ENCODE assay signal across 8 mouse cellular contexts in genomic region chr5:137600619-137601364, GRCm38 (mm10). TPM values are rescaled to one million over a fixed set of nuclear protein-coding genes. Genes with fewer than 3 reads are reported as not detected.
A peak's percentile ranks its signal among the peaks of the same experiment; 100 is the strongest.
DNase-seq lines count a peak whose midpoint lies in the region; ATAC-seq and TF ChIP-seq lines count a peak whose summit lies in the region.

Mospd3 (minus strand) TSS chr5:137601058.

- no peaks in the 10 kb centered on the region for H3K9me3 ChIP-seq in embryonic facial prominence, embryonic 14.5 days (ENCODE audit: control insufficient read depth, low read length)
- H3K9me3 ChIP-seq in limb, embryonic 13.5 days: no peaks in the 10 kb centered on the region
- no peaks in the 10 kb centered on the region for H3K9me3 ChIP-seq in midbrain, embryonic 16.5 days (replicated peaks; ENCODE audit: control insufficient read depth, low read length, poor library complexity, severe bottlenecking)

- H3K4me3 ChIP-seq in embryonic facial prominence, embryonic 14.5 days (ENCODE audit: low read depth, low read length): peak within 1 kb of the TSS; percentile 69
- peak within 1 kb of the TSS; percentile 60 for H3K4me3 ChIP-seq in heart, adult 2 months
- H3K4me3 ChIP-seq in limb, embryonic 13.5 days: peak within 1 kb of the TSS; percentile 76
- H3K4me3 ChIP-seq in midbrain, embryonic 16.5 days (ENCODE audit: low read depth, low read length): peak within 1 kb of the TSS; percentile 85

- H3K4me2 ChIP-seq in embryonic facial prominence, embryonic 14.5 days (ENCODE audit: low read depth, low read length): peak within 1 kb of the TSS; percentile 96
- peak within 1 kb of the TSS; percentile 96 for H3K4me2 ChIP-seq in limb, embryonic 13.5 days (replicated peaks)
- H3K4me2 ChIP-seq in midbrain, embryonic 16.5 days (ENCODE audit: low read length): peak within 1 kb of the TSS; percentile 99

- H3K4me1 ChIP-seq in embryonic facial prominence, embryonic 14.5 days (ENCODE audit: control insufficient read depth, insufficient read depth, low read length): peaks cover 17% of the 10 kb centered on the region; the same call in 1 of the 2 replicates
- peaks cover 9% of the 10 kb centered on the region for H3K4me1 ChIP-seq in heart, adult 2 months (ENCODE audit: control insufficient read depth, insufficient read depth, low read length)
- peaks cover 31% of the 10 kb centered on the region for H3K4me1 ChIP-seq in limb, embryonic 13.5 days
- peaks cover 12% of the 10 kb centered on the region for H3K4me1 ChIP-seq in midbrain, embryonic 16.5 days (ENCODE audit: control insufficient read depth, insufficient read depth, low read length)

- intact Hi-C loops in heart, adult 2 months (cut with DNase I): loop anchor here (1.0 to 5.0 kb wide), 2 partner anchors 28 to 52 kb away; no protein-coding TSS in a partner anchor

- TF ChIP-seq EP300 in heart, adult 2 months (IDR thresholded peaks at IDR 0.05; ENCODE audit: insufficient read depth, low read depth, low read length): peak; percentile 28; the same call in 1 of the 2 replicates

- H3K27me3 ChIP-seq in embryonic facial prominence, embryonic 14.5 days (replicated peaks; ENCODE audit: control insufficient read depth, insufficient read depth, low read length): no peaks in the 10 kb centered on the region
- H3K27me3 ChIP-seq in heart, adult 2 months (ENCODE audit: control insufficient read depth, insufficient read depth, low read length): no peaks in the 10 kb centered on the region
- no peaks in the 10 kb centered on the region for H3K27me3 ChIP-seq in limb, embryonic 13.5 days
- H3K27me3 ChIP-seq in midbrain, embryonic 16.5 days (ENCODE audit: control insufficient read depth, insufficient read depth, low read depth, low read length): no peaks in the 10 kb centered on the region

- peak; percentile 100 for DNase-seq in 3T3-L1 (ENCODE audit: low read depth, low spot score)
- peak; percentile 79 to 94 for DNase-seq in adrenal gland, postnatal 4 days (ENCODE audit: low spot score in 2 of 2)
- peak; percentile 100 for DNase-seq in embryonic facial prominence, embryonic 14.5 days (ENCODE audit: low spot score)
- peak; percentile 97 for DNase-seq in heart, adult 2 months
- peak; percentile 97 to 98 for DNase-seq in kidney, adult 8-10 months
- peak; percentile 97 to 98 for DNase-seq in spleen, postnatal 10 days (ENCODE audit: low spot score in 2 of 2)

- peak within 1 kb of the TSS; percentile 85 for H3K9ac ChIP-seq in embryonic facial prominence, embryonic 14.5 days (ENCODE audit: low read depth, low read length)
- H3K9ac ChIP-seq in heart, adult 2 months (ENCODE audit: low read depth, low read length): peak within 1 kb of the TSS; percentile 83
- H3K9ac ChIP-seq in limb, embryonic 13.5 days: peak within 1 kb of the TSS; percentile 87
- H3K9ac ChIP-seq in midbrain, embryonic 16.5 days (ENCODE audit: low read depth, low read length): peak within 1 kb of the TSS; percentile 98

- 0% methylated on average over 36 of the region's 41 CpGs for WGBS in embryonic facial prominence, embryonic 14.5 days
- WGBS in heart, adult 2 months: under 1% methylated on average over 41 of the region's 41 CpGs
- WGBS in limb, embryonic 13.5 days: under 1% methylated on average over 41 of the region's 41 CpGs
- WGBS in midbrain, embryonic 16.5 days: under 1% methylated on average over 41 of the region's 41 CpGs

- H3K27ac ChIP-seq in embryonic facial prominence, embryonic 14.5 days (replicated peaks; ENCODE audit: low read depth, low read length): peak within 1 kb of the TSS; percentile 88
- peak within 1 kb of the TSS; percentile 99 for H3K27ac ChIP-seq in heart, adult 2 months
- H3K27ac ChIP-seq in limb, embryonic 13.5 days: peak within 1 kb of the TSS; percentile 80
- H3K27ac ChIP-seq in midbrain, embryonic 16.5 days (ENCODE audit: low read length): peak within 1 kb of the TSS; percentile 80

- peak; percentile 96 for ATAC-seq in embryonic facial prominence, embryonic 14.5 days (ENCODE audit: low read depth)
- peak; percentile 96 for ATAC-seq in limb, embryonic 13.5 days (ENCODE audit: low FRiP score, low read depth)
- peak; percentile 97 for ATAC-seq in midbrain, embryonic 16.5 days

- H3K36me3 ChIP-seq in embryonic facial prominence, embryonic 14.5 days (ENCODE audit: control insufficient read depth, insufficient read depth, low read length): peaks cover 35% of the 10 kb centered on the region; the same call in 1 of the 2 replicates
- H3K36me3 ChIP-seq in heart, adult 2 months (ENCODE audit: control insufficient read depth, insufficient read depth, low read length): no peaks in the 10 kb centered on the region
- peaks cover 32% of the 10 kb centered on the region for H3K36me3 ChIP-seq in limb, embryonic 13.5 days
- H3K36me3 ChIP-seq in midbrain, embryonic 16.5 days (ENCODE audit: control insufficient read depth, insufficient read depth, low read length): peaks cover 3% of the 10 kb centered on the region; the same call in 1 of the 2 replicates

- no peak for TF ChIP-seq CTCF in heart, adult 2 months (IDR thresholded peaks at IDR 0.05)

- peak; percentile 95 for TF ChIP-seq POLR2A in heart, adult 2 months (IDR thresholded peaks at IDR 0.05; ENCODE audit: insufficient read depth, low read depth, low read length)

- no peaks in the 10 kb centered on the region; the same call in 1 of the 2 replicates for H3K79me2 ChIP-seq in heart, adult 2 months (replicated peaks; ENCODE audit: control insufficient read depth, insufficient read depth, low read length)

RNA-seq across cellular contexts. Expression of gene Mospd3, which starts in this region (rescaled TPM):
- 10 to 100 TPM; 52.4 to 54.0 TPM for total RNA-seq in adrenal gland, postnatal 4 days (2021)
- polyA plus RNA-seq in embryonic facial prominence, embryonic 14.5 days (2014; fragmentation: Nextera tagmentation; extraction: Ambion mirVana): 43.0 and 45.6 TPM in 2 replicates
- total RNA-seq in heart, adult 2 months (2021): 10 to 100 TPM; 10.7 to 16.3 TPM
- 20.7 and 32.3 TPM in 2 replicates for polyA plus RNA-seq in heart, adult 2 months (2012; rRNA removed)
- polyA plus RNA-seq in limb, embryonic 13.5 days (2015; fragmentation: Nextera tagmentation; extraction: Ambion mirVana): 27.9 and 28.7 TPM in 2 replicates
- 57.2 and 60.9 TPM in 2 replicates for polyA plus RNA-seq in midbrain, embryonic 16.5 days (2015; fragmentation: Nextera tagmentation; extraction: Ambion mirVana)

Comparison
In these comparisons a context has a peak if more than half of its experiments do, and no peak if none do; other contexts are left out.
1. Peak in every context shown above with its lines: DNase-seq, ATAC-seq, H3K4me3 ChIP-seq and H3K27ac ChIP-seq.